Mouse (Mus musculus) ES-Bruce4 (cell line): ENCODE measurements at regions not wholly inside any gene's neighbourhood (a gene's known extent, or its start where the extent isn't known, plus 50 kb on each side); places are given as distances from the start of the nearest gene placed in this dataset.
A peak's percentile ranks its signal among the peaks of the same experiment; 100 is the strongest.

Experiments
- CTCF ChIP-seq: IDR thresholded peaks from one replicate; pipeline ENCODE4 v1.8.1; 2011; ENCODE audit warnings: low read depth, low read length
- EP300 ChIP-seq: IDR thresholded peaks from 2 replicates; pipeline ENCODE4 v1.6.1; 2011; ENCODE audit warnings: low read depth, low read length; ENCODE audit not compliant: insufficient read depth
- POLR2A ChIP-seq: IDR thresholded peaks from one replicate; pipeline ENCODE4 v1.8.1; 2011; ENCODE audit warnings: low read length; ENCODE audit not compliant: insufficient read depth

DNA sequence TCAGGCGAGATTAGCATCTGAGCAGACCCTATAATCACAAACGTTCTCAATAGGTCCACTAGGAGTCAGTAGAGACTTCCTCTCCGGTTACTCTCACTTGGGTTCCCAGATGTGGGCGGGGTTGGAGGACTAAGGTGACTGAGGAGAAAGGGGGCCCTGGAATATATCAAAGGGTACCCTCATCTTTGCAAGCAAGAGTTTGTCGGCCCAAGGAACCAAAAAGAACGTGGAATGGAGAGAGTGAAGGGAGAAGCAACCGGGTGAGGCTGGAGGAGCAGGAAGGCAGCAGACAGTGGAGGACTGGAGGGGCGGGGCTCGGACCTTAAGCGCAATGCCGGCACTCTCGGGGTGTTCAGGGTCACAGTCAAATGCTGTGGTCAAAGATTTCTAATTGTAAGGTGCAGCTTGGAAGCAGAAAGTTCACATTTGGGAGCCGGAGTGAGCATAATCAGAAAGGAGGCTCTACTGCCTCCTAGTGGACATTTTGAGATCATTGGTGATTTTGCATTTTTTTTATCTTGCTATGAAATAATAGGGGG lies 68.3 kb upstream of the Smox start:
- TF ChIP-seq CTCF (peak; percentile 27), EP300 (no peak), POLR2A (no peak)
